Mouse (Mus musculus): Measurements from ENCODE around the gene Macrod2. TPM values are rescaled to one million over a fixed set of nuclear protein-coding genes. Genes with fewer than 3 reads are reported as not detected.

Macrod2 gene
- polyA plus RNA-seq, 1 experiment = 3.8 TPM

DNA sequence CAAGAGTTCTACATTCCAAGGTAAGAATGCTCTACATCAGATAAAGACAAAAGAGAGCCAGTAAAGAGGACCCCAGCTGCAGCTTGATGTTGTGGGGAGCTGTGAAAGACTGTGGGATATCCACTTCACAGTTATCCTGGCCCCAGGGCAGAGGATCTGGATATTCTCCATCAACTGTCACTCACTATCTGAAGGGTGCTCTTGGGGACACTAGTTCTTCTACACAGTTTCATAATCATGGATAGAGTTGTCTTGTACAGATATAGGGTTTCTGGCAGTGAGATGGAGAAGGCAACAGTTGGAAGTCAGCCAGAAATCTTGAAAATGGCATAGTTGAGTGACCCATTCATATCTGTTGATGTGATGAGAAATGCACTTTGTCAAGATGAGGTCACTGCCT is 490.1 kb downstream of the Macrod2 start:
- Histone ChIP-seq H3K4me1 (ENCODE audit: control insufficient read depth, insufficient read depth, insufficient read length, low read length) (no peaks in the 10 kb centered on the region), H3K27me3 (ENCODE audit: control insufficient read depth, insufficient read depth, low read length) (no peaks in the 10 kb centered on the region), H3K27ac (ENCODE audit: insufficient read depth, low read depth, low read length) (no peak overlapping the region), H3K4me3 (ENCODE audit: low read depth, low read length) (no peak overlapping the region), H3K36me3 (ENCODE audit: control insufficient read depth, insufficient read depth, low read length) (no peaks in the 10 kb centered on the region)
- TF ChIP-seq POLR2A (IDR thresholded peaks at IDR 0.05; ENCODE audit: low read depth, low read length) (no peak), CTCF (IDR thresholded peaks at IDR 0.05; ENCODE audit: extremely low read depth, insufficient read length, insufficient replicate concordance, low read depth, low read length) (no peak)

DNA sequence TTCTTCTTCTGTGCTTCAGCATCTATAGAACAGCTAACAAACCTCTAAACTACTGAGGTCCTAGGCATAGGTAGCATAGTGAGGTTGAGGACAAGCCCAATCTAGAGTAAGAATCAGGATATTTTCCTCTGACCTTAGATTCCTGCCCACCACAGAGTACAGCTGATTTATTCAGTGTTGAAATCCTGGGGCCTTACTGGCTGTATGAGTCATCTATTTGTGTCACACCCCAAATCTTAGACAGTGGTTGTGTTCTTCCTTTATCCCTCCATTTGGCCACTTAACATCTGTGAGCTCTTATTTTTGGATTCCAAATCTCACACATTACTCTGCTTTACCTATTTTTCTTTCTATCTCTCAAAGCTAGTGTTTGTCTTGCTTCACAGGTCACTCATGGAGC is 495.6 kb downstream of the Macrod2 start:
- H3K4me1 ChIP-seq (ENCODE audit: control insufficient read depth, insufficient read depth, insufficient read length, low read length) = no peaks in the 10 kb centered on the region

GRCm38 (mm10) chr2:140896396-140897082 is 501.4 kb downstream of the Macrod2 start:
- no peaks in the 10 kb centered on the region for H3K36me3 ChIP-seq (ENCODE audit: control insufficient read depth, insufficient read depth, low read length)
- TF ChIP-seq POLR2A (IDR thresholded peaks at IDR 0.05; ENCODE audit: low read depth, low read length) (no peak), CTCF (IDR thresholded peaks at IDR 0.05; ENCODE audit: extremely low read depth, insufficient read length, insufficient replicate concordance, low read depth, low read length) (no peak)
- H3K27ac ChIP-seq (ENCODE audit: insufficient read depth, low read depth, low read length) = peak overlapping the region; percentile 52
- H3K4me3 ChIP-seq (ENCODE audit: low read depth, low read length) = no peak overlapping the region
- 25% methylated on average over 3 of the region's 3 CpGs for WGBS
- H3K4me1 ChIP-seq (ENCODE audit: control insufficient read depth, insufficient read depth, insufficient read length, low read length) = peaks cover 5% of the 10 kb centered on the region; the same call in 1 of the 2 replicates
- H3K27me3 ChIP-seq (ENCODE audit: control insufficient read depth, insufficient read depth, low read length) = no peaks in the 10 kb centered on the region

More for the DNA sequence above, 495.6 kb downstream of the Macrod2 start:
- no peak for TF ChIP-seq POLR2A (IDR thresholded peaks at IDR 0.05; ENCODE audit: low read depth, low read length)
- TF ChIP-seq CTCF (IDR thresholded peaks at IDR 0.05; ENCODE audit: extremely low read depth, insufficient read length, insufficient replicate concordance, low read depth, low read length) = no peak
- Histone ChIP-seq H3K27ac (ENCODE audit: insufficient read depth, low read depth, low read length) (no peak overlapping the region), H3K36me3 (ENCODE audit: control insufficient read depth, insufficient read depth, low read length) (no peaks in the 10 kb centered on the region), H3K4me3 (ENCODE audit: low read depth, low read length) (no peak overlapping the region), H3K27me3 (ENCODE audit: control insufficient read depth, insufficient read depth, low read length) (no peaks in the 10 kb centered on the region)

DNA sequence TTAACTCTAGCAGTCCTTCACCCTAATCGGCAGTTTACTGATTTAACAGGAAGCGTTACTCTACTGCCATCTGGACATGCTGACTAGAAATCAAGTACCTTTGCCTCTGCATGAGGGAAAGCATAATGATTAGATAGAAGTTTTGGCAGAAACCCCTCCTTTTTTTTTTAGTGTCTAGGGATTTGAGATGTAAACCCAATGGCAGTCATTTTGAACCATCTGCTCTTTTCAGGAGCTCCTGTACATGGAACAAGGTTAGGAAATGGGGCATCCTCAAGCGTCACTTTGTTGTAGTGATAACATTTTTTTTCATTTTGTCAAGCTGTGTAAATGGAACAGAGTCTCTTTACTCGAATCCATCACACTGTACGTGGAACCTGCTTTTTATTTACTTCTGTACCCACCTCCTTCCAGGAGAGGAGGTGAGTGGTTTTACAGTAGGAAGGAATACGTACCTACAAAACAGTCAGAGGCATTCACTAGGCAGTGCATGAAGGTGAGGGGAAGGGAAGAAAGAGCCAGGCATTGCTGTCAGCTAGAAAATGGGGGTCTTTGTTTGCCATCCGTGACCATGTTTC is 503.4 kb downstream of the Macrod2 start:
- no peak overlapping the region for H3K27ac ChIP-seq (ENCODE audit: insufficient read depth, low read depth, low read length)
- peaks cover 5% of the 10 kb centered on the region; the same call in 1 of the 2 replicates for H3K4me1 ChIP-seq (ENCODE audit: control insufficient read depth, insufficient read depth, insufficient read length, low read length)
- no peaks in the 10 kb centered on the region for H3K36me3 ChIP-seq (ENCODE audit: control insufficient read depth, insufficient read depth, low read length)
- no peak for TF ChIP-seq CTCF (IDR thresholded peaks at IDR 0.05; ENCODE audit: extremely low read depth, insufficient read length, insufficient replicate concordance, low read depth, low read length)
- no peak for TF ChIP-seq POLR2A (IDR thresholded peaks at IDR 0.05; ENCODE audit: low read depth, low read length)
- H3K4me3 ChIP-seq (ENCODE audit: low read depth, low read length) = no peak overlapping the region
- 27% methylated on average over 7 of the region's 7 CpGs for WGBS
- H3K27me3 ChIP-seq (ENCODE audit: control insufficient read depth, insufficient read depth, low read length) = no peaks in the 10 kb centered on the region

GRCm38 (mm10) chr2:140905331-140905730 is 510.2 kb downstream of the Macrod2 start:
- no peak overlapping the region for H3K4me3 ChIP-seq (ENCODE audit: low read depth, low read length)
- no peak overlapping the region for H3K27ac ChIP-seq (ENCODE audit: insufficient read depth, low read depth, low read length)
- no peak for TF ChIP-seq CTCF (IDR thresholded peaks at IDR 0.05; ENCODE audit: extremely low read depth, insufficient read length, insufficient replicate concordance, low read depth, low read length)
- TF ChIP-seq POLR2A (IDR thresholded peaks at IDR 0.05; ENCODE audit: low read depth, low read length) = no peak
- WGBS = 94% methylated on average over 4 of the region's 4 CpGs
- H3K27me3 ChIP-seq (ENCODE audit: control insufficient read depth, insufficient read depth, low read length) = no peaks in the 10 kb centered on the region
- H3K4me1 ChIP-seq (ENCODE audit: control insufficient read depth, insufficient read depth, insufficient read length, low read length) = no peaks in the 10 kb centered on the region
- no peaks in the 10 kb centered on the region for H3K36me3 ChIP-seq (ENCODE audit: control insufficient read depth, insufficient read depth, low read length)

DNA sequence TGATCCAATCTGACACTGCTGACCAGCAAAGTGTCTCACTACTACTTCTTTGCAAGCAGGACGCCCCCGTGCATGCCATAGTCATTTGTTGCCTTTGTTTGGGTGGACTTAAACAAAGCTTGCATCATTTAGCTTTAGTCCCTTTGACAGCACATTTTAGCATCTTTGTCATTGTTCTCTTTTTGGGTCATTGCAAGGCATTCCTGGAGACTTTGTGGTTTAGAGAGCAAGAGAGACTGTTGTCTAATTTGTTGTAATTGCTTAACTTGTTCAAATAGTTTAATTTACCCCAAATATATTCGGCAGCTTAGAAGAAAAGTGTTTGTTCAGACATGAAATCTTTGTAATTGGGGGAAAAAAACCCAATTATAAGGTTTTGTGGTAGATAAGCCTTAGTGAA is 511.0 kb downstream of the Macrod2 start:
- Histone ChIP-seq H3K4me1 (ENCODE audit: control insufficient read depth, insufficient read depth, insufficient read length, low read length) (no peaks in the 10 kb centered on the region), H3K27me3 (ENCODE audit: control insufficient read depth, insufficient read depth, low read length) (no peaks in the 10 kb centered on the region), H3K36me3 (ENCODE audit: control insufficient read depth, insufficient read depth, low read length) (no peaks in the 10 kb centered on the region), H3K4me3 (ENCODE audit: low read depth, low read length) (no peak overlapping the region), H3K27ac (ENCODE audit: insufficient read depth, low read depth, low read length) (no peak overlapping the region)
- TF ChIP-seq CTCF (IDR thresholded peaks at IDR 0.05; ENCODE audit: extremely low read depth, insufficient read length, insufficient replicate concordance, low read depth, low read length) = no peak
- no peak for TF ChIP-seq POLR2A (IDR thresholded peaks at IDR 0.05; ENCODE audit: low read depth, low read length)
- WGBS = 87% methylated on average over 3 of the region's 3 CpGs

DNA sequence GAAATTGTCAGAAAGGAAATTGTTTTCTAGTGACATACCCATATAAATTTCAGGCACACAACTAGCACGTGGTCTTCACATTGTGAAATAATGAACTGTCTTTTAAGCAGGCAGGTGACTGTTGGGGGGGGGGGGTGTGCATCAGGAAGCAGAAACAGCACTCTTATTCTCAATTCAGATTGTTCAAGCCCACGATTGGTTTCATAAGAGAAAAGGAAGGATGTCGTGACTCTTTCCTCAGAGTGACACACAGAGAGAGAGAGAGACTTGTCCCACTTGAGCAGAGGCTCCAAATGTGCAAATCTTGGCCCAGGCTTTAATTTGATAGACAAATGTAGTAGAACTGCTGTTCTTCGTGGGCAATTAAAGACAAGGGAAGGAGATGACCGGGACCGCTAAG is 516.4 kb downstream of the Macrod2 start:
- Histone ChIP-seq H3K4me3 (ENCODE audit: low read depth, low read length) (no peak overlapping the region), H3K36me3 (ENCODE audit: control insufficient read depth, insufficient read depth, low read length) (no peaks in the 10 kb centered on the region), H3K27ac (ENCODE audit: insufficient read depth, low read depth, low read length) (no peak overlapping the region), H3K27me3 (ENCODE audit: control insufficient read depth, insufficient read depth, low read length) (no peaks in the 10 kb centered on the region), H3K4me1 (ENCODE audit: control insufficient read depth, insufficient read depth, insufficient read length, low read length) (no peaks in the 10 kb centered on the region)
- WGBS = 75% methylated on average over 6 of the region's 6 CpGs
- TF ChIP-seq POLR2A (IDR thresholded peaks at IDR 0.05; ENCODE audit: low read depth, low read length) (no peak), CTCF (IDR thresholded peaks at IDR 0.05; ENCODE audit: extremely low read depth, insufficient read length, insufficient replicate concordance, low read depth, low read length) (no peak)
